Comparison of ENCODE assay signal across 15 mouse cellular contexts in the genomic region with DNA sequence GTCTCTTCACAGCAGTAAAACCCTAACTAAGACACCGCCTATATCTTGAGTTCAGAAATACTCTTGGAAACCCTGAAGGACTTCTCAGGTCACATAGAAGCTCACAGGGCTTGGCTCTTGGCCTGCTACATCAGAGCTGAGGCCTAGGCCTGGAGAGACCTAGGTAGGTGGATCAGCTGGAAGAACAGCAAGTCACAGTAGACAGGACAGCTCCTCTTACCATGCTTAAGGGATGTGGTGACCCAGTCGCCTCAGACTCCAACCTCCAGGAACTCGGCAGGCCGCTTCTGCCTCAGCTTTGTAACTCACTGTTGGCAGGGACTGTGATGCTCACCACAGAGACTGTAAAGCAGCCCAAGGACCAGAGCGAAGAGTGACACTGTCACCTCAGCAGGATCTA.
"Had no signal": no experiment of that assay in that cellular context is flagged by ENCODE, and none has a peak within 500 bp of the region (broad histone marks: within the 10 kb centered on the region; RNA-seq: fewer than 3 reads in every experiment).

No protein-coding gene starts in this region.

- H3K27me3 ChIP-seq: megakaryocyte, embryonic 14.5 days; midbrain, embryonic 13.5 days; midbrain, embryonic 15.5 days; neural tube, embryonic 12.5 days had no signal

- H3K9me3 ChIP-seq: megakaryocyte, embryonic 14.5 days; midbrain, embryonic 13.5 days; midbrain, embryonic 15.5 days; neural tube, embryonic 12.5 days had no signal

- H3K4me2 ChIP-seq: lung, embryonic 14.5 days; midbrain, embryonic 11.5 days; midbrain, embryonic 13.5 days; midbrain, embryonic 15.5 days; neural tube, embryonic 12.5 days had no signal

- ATAC-seq: midbrain, embryonic 13.5 days; midbrain, embryonic 15.5 days had no signal

- H3K9ac ChIP-seq: lung, embryonic 14.5 days; midbrain, embryonic 13.5 days; midbrain, embryonic 15.5 days had no signal

- H3K27ac ChIP-seq: macrophage; midbrain, embryonic 13.5 days; midbrain, embryonic 15.5 days; neural tube, embryonic 12.5 days had no signal

- H3K4me3 ChIP-seq: megakaryocyte, embryonic 14.5 days; midbrain, embryonic 13.5 days; midbrain, embryonic 15.5 days; neural tube, embryonic 12.5 days had no signal

- DNase-seq: lung, adult 18-20 months; lung, embryonic 14.5 days; lung, postnatal 14 days; lung, postnatal 36 days; right cerebral cortex, postnatal 14 days; spleen, adult 18-20 months; thymus, adult 18-20 months; thymus, postnatal 14 days; thymus, postnatal 36 days had no signal

- H3K4me1 ChIP-seq: midbrain, embryonic 13.5 days; midbrain, embryonic 15.5 days had no signal
